Mouse (Mus musculus): ENCODE data around the gene 1700020N01Rik.

The 1700020N01Rik gene

GRCm38 (mm10) chr10:21669750-21670161 is 76.8 kb downstream of the 1700020N01Rik start:
- DNase-seq (ENCODE audit: low spot score): no peak

GRCm38 (mm10) chr10:21670168-21670567 is 77.2 kb downstream of the 1700020N01Rik start:
- no peak for DNase-seq (ENCODE audit: low spot score)
